Mouse (Mus musculus): ENCODE results near the gene Mdfic. TPM values are rescaled to one million over a fixed set of nuclear protein-coding genes. Genes with fewer than 3 reads are reported as not detected.

The Mdfic gene
- polyA plus RNA-seq, 1 experiment from 2014 or later = 2.1 TPM

DNA sequence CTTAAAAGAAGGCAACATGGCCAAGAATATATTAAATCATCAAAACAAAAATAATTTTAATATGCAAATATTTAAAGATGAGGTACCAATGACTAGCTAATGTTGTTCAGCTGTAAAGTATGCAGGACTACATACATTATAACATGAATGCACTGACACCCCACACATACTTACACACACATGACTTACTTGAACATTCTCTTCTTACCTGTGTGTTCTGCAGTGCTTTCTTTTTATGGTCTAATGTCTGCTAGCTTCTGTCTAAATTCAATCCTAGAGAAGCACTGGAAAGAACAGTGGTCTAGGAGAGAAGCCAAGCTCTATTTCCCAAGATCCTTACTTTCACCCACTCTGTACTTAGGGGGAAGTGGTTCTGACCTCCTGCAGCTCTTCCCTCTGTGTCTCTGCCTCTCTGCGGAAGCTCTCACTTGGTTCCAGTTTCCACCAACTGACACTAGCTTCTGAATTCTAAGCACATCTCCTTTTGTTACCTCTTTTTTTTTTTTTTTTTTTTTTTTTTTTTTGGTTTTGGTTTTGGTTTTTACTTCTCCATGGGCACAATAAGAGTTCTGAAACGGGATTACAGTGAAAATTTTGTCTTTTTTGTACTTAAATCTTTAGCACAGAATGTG, 125.4 kb downstream of the Mdfic start:
- Histone ChIP-seq H3K4me1 (ENCODE audit: insufficient read depth) (no peaks in the 10 kb centered on the region), H3K9ac (replicated peaks) (no peak overlapping the region), H3K4me3 (ENCODE audit: low read depth, low read length) (no peak overlapping the region), H3K36me3 (replicated peaks; ENCODE audit: insufficient read depth, low read length) (no peaks in the 10 kb centered on the region), H3K4me2 (ENCODE audit: low read depth, low read length) (no peak overlapping the region), H3K27ac (ENCODE audit: low read depth) (no peak overlapping the region), H3K9me3 (ENCODE audit: low read length) (no peaks in the 10 kb centered on the region), H3K27me3 (ENCODE audit: insufficient read depth, low read length) (no peaks in the 10 kb centered on the region)
- 35% methylated on average over 2 of the region's 2 CpGs for WGBS (ENCODE audit: insufficient replicate concordance)
- TF ChIP-seq EP300 (IDR thresholded peaks at IDR 0.05; ENCODE audit: low read depth) (0 out of 2 replicates have a peak, but pooled peaks have one; percentile 10), CTCF (IDR thresholded peaks at IDR 0.05; ENCODE audit: low read depth) (no peak)
- DNase-seq (no peak), ATAC-seq (peak; percentile 54)
